Mouse (Mus musculus) bone marrow, adult 2 months (tissue): ENCODE measurements at regions not wholly inside any gene's neighbourhood (a gene's known extent, or its start where the extent isn't known, plus 50 kb on each side); places are given as distances from the start of the nearest gene placed in this dataset.
A peak's percentile ranks its signal among the peaks of the same experiment; 100 is the strongest.

ENCODE experiments used
- H3K27ac ChIP-seq: fragments of 200-500 bp; 2 replicates; pipeline ENCODE4 v1.5.1; 2012; ENCODE audit warnings: low read depth, mild to moderate bottlenecking, control low read depth, inconsistent platforms, low read length; ENCODE audit not compliant: control insufficient read depth, poor library complexity, insufficient read depth
- H3K4me1 ChIP-seq: fragments of 200-500 bp; 2 replicates; pipeline ENCODE4 v1.6.1; 2011; ENCODE audit warnings: low read length; ENCODE audit not compliant: control insufficient read depth, insufficient read depth
- H3K4me3 ChIP-seq: fragments of 200-500 bp; replicated peaks from 2 replicates; pipeline ENCODE3; 2011; ENCODE audit warnings: mild to moderate bottlenecking, low read depth, low read length, control low read depth; ENCODE audit not compliant: control insufficient read depth
- CTCF ChIP-seq: fragments of 200-500 bp; IDR thresholded peaks from 2 replicates; pipeline ENCODE4 v1.5.1; 2011; ENCODE audit warnings: low read length, control low read depth; ENCODE audit not compliant: control insufficient read depth, insufficient read depth
- POLR2A ChIP-seq: fragments of 200-500 bp; IDR thresholded peaks from 2 replicates; pipeline ENCODE4 v1.6.1; 2011; ENCODE audit warnings: low read depth, mild to moderate bottlenecking, control low read depth, low read length, borderline replicate concordance; ENCODE audit not compliant: control insufficient read depth
- WGBS: fragments of 180-500 bp; shearing (Covaris S2); methylation state at CpG from one replicate; pipeline ENCODE4 v1.1.7; 2018; 5-methylcytosine and 5-hydroxymethylcytosine counted together

DNA sequence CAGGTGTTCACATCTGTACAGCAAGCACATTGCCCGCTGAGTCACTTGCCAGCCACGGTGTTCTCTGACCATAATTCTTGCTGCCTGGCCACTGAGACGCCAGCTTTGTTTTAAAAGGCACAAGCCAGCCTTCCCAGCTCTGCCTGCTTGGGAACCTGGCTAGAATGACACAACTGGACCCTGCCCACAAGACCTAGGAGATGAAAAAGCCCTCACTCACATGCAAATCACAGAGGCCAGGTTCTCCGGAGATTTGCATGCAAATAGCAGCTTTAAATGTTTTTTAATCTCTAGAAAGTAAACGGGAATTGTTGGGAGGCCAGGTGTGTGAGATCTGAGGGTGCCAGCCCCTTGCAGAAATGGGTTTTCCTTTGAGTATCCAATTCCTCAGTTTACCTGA, 71.9 kb downstream of the 1810010D01Rik start:
- 68% methylated on average over 5 of the region's 5 CpGs for WGBS
- H3K4me3 ChIP-seq: no peak overlapping the region
- no peak overlapping the region for H3K27ac ChIP-seq
- no peak for TF ChIP-seq POLR2A
- TF ChIP-seq CTCF: no peak
- no peaks in the 10 kb centered on the region for H3K4me1 ChIP-seq

DNA sequence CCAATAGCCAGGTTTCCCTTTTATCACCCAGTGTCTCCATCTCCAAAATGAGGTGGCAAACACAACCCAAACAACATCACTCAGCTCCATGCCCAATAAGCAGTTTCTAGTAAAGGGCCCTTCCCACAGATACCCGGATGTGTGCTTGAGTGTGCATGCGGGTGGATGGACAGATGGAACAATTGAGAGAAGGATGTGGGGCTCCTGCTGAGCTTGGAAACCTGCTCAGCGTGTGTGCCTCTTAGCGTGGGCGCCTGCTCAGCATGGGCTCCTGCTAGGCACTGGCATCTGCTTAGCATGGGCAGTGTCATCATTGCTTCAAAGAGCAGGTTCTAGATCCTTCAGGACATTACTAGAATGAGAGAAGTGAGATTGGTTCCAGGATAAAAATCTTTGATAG, 75.4 kb downstream of the 1810010D01Rik start:
- Histone ChIP-seq H3K4me3 (no peak overlapping the region), H3K4me1 (no peaks in the 10 kb centered on the region), H3K27ac (no peak overlapping the region)
- no peak for TF ChIP-seq POLR2A
- TF ChIP-seq CTCF: no peak
- 83% methylated on average over 5 of the region's 5 CpGs for WGBS

DNA sequence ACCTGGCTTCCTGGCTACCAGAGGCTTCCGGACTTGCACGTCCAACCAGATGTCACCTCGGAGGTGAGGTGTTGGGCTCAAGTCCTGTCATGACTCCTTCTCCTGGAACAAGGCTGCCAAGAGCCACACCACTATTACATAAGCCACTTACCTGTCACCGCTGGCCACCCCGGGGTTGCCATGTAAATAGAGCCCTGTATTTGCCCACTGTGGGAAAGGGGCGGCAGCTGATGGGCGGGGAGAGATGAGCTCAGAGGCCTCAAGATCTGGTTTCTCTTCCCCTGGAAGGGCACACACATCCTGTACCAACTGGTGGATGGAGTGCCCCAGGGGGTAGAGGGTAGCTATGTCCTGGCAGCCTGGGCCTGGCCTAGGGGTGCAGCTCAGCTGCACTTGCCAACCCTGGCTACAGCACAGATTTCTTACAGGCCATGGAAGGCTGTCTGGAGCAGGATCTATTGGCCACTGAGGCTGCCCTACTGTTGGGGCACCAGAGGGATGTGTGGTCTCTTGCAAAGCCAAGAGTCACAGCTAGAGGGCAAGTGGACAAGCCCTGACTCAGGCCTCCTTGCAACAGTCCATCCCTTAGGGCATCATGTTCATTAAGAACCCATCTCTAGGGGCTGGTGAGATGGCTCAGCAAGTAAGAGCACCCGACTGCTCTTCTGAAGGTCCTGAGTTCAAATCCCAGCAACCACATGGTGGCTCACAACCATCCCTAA, 76.3 kb downstream of the 1810010D01Rik start:
- TF ChIP-seq CTCF (no peak), POLR2A (no peak)
- no peak overlapping the region for H3K4me3 ChIP-seq
- H3K27ac ChIP-seq: no peak overlapping the region
- no peaks in the 10 kb centered on the region for H3K4me1 ChIP-seq
- WGBS: 56% methylated on average over 8 of the region's 8 CpGs

DNA sequence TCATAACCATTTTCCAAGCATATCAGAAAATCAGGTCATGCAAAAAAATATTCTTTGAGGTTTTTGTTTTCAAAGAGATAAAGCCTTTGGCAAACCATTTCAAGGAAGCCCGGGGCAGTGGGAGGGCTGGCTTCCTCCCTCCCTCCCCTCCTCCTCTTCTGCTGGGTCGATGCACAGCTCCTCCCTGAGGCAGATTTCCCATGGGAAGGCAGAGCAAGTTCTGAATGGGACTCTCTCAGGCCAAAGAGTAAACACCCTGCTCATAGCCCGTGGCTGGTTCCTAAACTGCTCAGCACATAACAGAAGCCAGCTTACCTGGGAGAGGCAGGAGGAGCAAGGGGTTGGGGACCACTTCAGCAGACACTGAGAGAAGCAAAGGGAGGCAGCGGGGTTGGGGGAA, 77.9 kb downstream of the 1810010D01Rik start:
- 8% methylated on average over 4 of the region's 4 CpGs for WGBS
- TF ChIP-seq CTCF: no peak
- no peak overlapping the region for H3K4me3 ChIP-seq
- H3K4me1 ChIP-seq: no peaks in the 10 kb centered on the region
- H3K27ac ChIP-seq: no peak overlapping the region

DNA sequence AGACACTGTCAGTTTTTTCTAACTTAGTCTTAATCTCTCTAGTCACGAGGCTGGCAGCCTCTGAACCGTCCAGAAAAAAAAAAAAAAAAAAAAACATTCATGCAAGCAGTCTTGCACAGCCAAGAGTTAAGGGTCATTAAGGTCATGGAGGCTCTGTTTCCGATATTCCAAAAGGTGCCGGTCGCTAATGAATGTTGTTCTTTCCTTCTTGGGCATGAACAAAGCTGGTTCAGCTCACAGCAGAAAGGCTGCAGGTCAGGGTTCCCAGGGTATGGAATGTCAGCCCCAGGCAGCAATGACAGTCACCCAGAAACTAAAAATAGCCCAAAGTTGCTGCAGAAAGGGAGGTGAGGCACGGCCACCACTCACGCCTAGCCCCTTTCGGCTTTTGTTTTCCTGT, 80.3 kb downstream of the 1810010D01Rik start:
- TF ChIP-seq POLR2A (no peak), CTCF (no peak)
- Histone ChIP-seq H3K27ac (no peak overlapping the region), H3K4me1 (no peaks in the 10 kb centered on the region), H3K4me3 (no peak overlapping the region)
- WGBS: 77% methylated on average over 8 of the region's 8 CpGs

DNA sequence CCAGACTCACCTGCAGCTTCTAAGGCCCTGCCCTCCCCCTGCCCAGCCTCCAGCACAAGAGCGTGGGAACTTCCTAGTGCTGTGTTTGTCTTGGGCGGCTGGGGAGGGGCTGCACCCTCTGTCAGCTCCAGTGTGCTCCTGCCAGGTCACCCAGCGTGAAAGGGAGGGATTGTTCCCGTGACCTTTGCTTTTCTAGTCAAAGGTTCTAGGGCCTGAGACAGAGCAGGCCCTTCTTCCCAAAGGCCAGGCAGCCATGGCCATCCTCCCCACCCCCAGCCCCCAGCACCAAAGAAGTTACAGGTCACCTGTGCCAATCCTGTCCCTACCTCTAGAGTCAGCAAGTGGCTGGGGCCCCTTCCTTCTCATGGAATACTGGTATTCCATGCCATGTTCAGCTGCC, 80.7 kb downstream of the 1810010D01Rik start:
- 76% methylated on average over 4 of the region's 4 CpGs for WGBS
- Histone ChIP-seq H3K27ac (no peak overlapping the region), H3K4me1 (no peaks in the 10 kb centered on the region), H3K4me3 (no peak overlapping the region)
- TF ChIP-seq POLR2A (no peak), CTCF (no peak)

DNA sequence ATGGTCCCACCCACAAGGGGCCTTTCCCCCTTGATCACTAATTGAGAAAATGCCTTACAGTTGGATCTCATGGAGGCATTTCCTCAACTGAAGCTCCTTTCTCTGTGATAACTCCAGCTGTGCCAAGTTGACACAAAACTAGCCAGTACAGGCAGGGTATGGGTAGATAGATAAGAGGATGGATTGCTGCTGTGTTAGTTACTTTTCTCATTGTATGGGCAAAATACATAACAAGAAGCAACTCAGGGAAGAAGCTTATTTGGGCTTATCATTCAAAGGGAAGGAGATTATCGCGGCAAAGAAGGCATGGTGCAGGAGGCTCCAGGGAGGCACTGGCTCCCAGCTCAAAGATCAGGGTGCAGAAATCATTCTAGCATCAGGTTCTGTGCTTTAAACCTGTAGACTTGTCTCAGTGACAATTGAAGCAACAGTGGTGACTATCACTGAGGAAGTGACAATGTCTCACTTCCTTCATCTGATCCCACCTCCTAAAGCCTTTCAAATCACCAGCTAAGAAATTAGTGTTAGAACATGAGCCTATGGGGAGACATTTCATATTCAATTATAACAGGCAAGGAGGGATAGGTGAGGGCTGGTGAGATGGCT, 83.8 kb downstream of the 1810010D01Rik start:
- 64% methylated on average over 2 of the region's 2 CpGs for WGBS
- Histone ChIP-seq H3K4me1 (no peaks in the 10 kb centered on the region), H3K27ac (no peak overlapping the region), H3K4me3 (no peak overlapping the region)
- no peak for TF ChIP-seq CTCF
- no peak for TF ChIP-seq POLR2A

DNA sequence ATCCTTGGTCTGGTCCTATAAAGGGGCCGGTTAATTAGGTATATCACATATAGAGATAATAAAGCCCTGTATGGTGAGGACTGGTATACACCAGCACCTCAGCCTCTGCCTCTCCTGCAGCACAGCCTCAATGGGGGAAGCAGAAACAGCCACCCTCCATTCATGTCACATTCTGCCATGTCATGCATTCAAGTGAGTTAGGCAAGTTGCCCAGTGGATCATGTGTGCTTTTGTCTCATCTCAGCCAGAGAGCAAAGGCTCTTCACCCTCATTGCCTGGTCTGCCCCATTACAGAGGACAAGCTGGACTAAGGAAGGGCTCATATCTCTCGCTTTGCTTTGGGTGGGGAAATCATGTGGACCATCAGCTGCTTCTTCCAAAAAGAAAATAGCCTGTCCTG, 85.4 kb downstream of the 1810010D01Rik start:
- 82% methylated on average over 2 of the region's 2 CpGs for WGBS
- Histone ChIP-seq H3K4me1 (no peaks in the 10 kb centered on the region), H3K4me3 (no peak overlapping the region), H3K27ac (no peak overlapping the region)
- TF ChIP-seq POLR2A (no peak), CTCF (no peak)

DNA sequence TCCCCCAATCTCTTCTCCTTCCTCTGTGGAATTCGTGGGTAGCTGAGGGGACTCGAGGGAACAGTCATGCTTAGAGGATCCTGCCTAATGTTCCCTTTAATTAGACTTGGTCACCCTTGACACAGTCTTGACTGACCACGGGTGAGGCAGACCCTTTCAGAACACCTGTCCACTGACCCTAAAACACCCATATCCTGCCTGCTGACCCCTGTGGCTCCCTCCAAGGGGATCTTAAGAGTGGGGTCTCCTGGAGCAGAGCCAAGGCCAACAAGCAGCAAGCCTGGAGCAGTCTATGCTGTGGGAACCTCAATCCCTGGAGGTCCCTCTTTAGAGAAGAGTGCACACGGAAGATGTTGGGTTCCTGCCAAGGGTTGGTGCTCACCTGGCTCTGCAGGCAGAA, 89.5 kb downstream of the 1810010D01Rik start:
- WGBS: 49% methylated on average over 4 of the region's 4 CpGs

DNA sequence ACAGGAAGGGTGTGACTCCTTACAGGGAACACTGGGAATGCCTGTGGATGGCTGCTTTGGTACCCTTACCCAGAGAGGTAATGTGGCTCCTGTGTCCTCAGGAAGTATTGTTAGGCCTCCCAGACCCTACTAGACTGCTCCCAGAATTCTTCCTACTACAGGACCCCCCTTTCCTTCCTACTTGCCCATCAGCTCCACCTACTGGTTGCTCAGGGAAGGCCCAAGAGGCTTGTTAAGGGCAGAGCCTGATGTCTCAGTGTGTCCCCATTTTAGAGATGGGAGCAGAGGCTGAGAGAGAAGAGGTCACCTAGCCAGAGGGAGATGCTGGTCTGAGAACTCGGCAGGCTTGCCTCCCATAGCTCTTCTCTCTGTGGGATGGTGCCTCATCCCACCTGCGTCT, 93.3 kb downstream of the 1810010D01Rik start:
- peaks cover 11% of the 10 kb centered on the region; the same call in 1 of the 2 replicates for H3K4me1 ChIP-seq
- no peak overlapping the region for H3K27ac ChIP-seq
- peak; percentile 51; the same call in 1 of the 2 replicates for TF ChIP-seq CTCF
- TF ChIP-seq POLR2A: no peak
- H3K4me3 ChIP-seq: no peak overlapping the region
- 73% methylated on average over 2 of the region's 2 CpGs for WGBS

More for the DNA sequence above, 89.5 kb downstream of the 1810010D01Rik start:
- Histone ChIP-seq H3K27ac (no peak overlapping the region), H3K4me1 (no peaks in the 10 kb centered on the region), H3K4me3 (no peak overlapping the region)
- TF ChIP-seq CTCF: no peak
- TF ChIP-seq POLR2A: no peak
